Mouse (Mus musculus) CD4-positive helper T cell, adult 2 months (primary cell): Measurements from ENCODE around the gene Slc31a2.

Experiments
- DNase-seq: peaks from one replicate; pipeline ENCODE4 v3.0.0-alpha.2; 2012; ENCODE audit warnings: low read depth, missing footprints, low spot score

Gene Slc31a2

DNA sequence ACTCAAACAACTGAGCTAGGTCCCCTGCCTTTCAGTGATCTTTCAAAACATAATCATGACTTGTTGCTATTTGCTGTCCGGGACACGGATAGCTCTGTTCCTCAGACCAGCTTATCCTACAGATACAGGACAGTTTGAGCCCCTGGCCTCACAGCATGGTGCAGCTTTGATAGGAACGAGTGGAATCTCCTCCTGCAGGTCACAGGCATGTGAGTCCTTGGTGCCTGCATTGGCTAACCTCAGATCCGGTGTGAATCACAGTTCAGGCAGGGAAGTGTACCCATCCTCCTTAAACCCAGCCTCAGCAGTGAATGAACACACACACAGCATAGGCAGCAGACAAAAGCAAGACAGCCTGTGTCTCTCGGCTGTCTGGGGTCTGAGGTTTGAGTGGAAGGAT lies 19.0 kb downstream of the Slc31a2 start:
- DNase-seq: no peak

- DNase-seq: no peak
Measured at GRCm38 (mm10) chr4:62282969-62283368, 20.6 kb downstream of the Slc31a2 start.

- DNase-seq: no peak
Measured at GRCm38 (mm10) chr4:62285576-62285975, 23.2 kb downstream of the Slc31a2 start.

GRCm38 (mm10) chr4:62286257-62286991 lies 24.1 kb downstream of the Slc31a2 start:
- peak; percentile 79 for DNase-seq

GRCm38 (mm10) chr4:62286992-62287900 lies 24.9 kb downstream of the Slc31a2 start:
- DNase-seq: peak; percentile 23

DNA sequence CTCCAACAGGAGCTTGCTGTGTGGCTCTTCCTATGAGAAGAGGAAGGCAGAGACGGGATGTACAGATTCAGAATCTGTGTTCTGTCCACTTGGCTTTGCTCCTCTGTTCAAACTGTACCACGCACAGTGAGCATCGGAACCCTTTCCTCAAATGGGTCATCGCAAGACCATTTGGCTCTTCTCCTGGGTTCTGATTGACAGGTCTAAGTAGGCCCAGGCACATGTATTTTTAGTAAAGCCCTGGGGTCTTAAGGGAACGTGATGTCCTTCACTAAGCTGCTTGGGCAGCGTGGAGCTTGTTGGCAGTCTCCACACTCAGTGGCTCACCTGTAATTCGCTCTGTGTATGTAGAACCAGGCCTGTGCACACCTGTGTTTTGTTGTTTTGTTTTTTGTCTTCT lies 26.9 kb downstream of the Slc31a2 start:
- no peak for DNase-seq

GRCm38 (mm10) chr4:62290816-62291505 lies 28.6 kb downstream of the Slc31a2 start:
- DNase-seq: no peak

DNA sequence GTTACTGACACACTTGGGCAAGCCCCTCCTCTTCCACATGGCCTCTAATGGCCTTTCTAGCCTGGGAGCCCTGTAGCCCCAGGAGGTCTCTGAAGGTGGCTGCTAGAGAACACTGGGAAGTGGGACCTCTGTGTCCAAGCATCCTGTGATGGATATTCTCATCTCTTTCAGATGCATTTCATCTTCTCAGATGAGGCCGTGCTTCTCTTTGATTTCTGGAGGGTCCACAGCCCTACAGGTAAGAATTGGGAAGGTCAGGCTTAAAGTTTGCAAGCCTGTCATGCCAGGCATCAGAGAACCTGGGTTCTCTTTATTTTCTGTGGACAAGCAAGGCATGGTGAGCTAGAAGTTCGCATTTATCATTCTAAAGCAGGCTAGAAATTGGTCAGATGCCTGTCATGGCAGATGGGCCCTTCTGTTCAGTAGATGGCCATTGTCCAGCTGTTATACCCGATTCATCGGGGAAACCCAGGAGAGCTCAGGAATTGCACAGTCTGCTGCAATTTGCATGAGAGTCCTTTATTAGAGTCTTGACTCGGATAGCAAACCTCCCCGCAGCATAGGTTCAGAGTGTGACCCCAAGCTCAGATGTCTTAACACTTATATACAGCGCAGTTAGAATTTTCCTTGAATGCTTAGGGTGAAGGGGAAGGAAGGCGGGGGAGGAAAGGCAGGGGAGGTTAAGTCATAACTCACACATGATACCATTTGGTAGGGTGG lies 30.3 kb downstream of the Slc31a2 start:
- no peak for DNase-seq

DNA sequence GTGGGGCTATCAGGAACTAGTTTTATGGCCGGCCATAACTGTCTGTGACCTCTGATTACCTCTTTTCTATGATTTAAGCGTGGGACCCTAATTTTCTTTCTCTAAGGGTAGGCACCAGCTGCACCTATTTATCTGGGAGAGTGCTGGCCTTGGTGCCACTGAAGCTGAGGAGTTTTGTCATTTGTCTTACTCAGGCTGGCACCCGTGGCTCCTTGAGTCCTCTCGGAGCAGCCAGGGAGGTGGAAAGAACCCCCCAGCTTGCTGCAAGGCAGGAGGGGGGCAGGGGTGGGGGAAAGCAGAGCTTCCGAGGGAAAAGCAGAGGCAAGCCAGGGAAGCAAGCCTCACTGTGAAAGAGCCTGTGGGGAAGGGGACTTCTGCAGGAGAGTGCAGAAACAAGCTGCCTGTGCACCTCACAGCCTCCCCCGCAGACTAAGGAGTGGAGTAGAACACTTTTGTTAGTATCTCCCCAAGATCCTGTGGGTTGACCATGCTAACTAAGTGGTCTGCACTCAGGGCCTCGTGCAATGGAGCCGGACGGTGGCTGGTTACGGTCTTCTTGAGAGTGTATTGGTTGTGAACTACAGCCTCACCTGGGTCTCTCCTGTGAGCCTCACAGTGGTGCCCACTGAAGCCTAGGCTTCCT lies 31.0 kb downstream of the Slc31a2 start:
- DNase-seq: no peak

DNA sequence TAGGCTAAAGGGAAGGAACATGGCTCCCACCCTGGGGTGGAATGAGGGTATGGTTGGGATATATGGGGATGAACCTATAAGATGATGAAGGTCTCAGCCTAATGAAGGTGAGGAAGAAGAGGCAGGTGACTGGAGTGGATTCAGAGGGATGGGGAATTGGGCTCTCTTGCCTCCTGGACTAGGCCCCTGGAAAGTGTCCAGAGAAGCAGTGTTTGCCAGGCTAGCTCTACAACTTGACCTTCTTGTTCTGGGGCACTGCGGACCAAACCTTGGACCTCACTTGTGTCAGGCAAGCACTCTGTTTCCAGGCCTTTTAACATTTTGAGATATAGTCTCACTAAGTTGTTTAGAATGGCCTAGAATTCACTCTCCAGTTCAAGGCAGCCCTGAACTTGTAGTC lies 32.4 kb downstream of the Slc31a2 start:
- DNase-seq: no peak

DNA sequence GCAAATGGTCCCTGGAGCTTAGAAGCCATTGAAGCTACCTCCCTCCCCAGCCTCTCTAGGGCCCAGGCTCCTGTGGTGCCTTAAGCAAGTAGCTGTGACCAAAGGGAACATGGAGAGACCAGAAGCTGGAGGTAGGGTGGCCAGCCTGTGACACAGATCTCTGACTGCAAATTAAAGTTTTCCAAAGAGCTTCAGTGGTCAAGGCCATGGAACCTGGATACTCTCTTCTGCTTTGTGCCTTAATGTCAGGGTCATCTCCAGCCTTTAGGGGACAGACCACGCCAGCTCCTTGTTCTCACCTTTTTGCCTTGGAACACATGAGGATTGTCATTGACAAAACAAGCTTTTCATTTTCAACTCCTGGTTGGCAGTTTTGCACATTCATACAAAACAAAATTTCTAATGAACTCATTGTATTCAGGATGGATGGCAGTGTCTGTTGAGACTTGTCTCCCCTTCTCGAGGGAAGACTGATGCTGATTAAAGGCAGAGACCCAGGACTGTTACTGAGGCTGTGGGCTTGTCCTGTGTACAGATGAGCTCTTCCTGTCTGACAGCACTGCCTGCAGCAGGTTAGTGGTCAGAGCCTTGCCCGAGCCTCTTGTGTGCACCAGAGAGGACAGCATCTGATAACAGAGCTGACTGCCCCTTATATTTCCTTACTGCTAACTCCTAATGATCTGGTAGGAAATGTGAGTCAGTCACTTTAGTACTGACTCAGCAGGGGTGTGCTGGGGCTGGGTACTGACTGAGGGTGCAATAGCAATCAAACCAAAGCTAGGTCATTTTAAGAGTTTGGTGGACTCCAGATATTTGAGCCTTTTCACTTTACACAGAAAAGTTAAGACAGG lies 35.1 kb downstream of the Slc31a2 start:
- no peak for DNase-seq

DNA sequence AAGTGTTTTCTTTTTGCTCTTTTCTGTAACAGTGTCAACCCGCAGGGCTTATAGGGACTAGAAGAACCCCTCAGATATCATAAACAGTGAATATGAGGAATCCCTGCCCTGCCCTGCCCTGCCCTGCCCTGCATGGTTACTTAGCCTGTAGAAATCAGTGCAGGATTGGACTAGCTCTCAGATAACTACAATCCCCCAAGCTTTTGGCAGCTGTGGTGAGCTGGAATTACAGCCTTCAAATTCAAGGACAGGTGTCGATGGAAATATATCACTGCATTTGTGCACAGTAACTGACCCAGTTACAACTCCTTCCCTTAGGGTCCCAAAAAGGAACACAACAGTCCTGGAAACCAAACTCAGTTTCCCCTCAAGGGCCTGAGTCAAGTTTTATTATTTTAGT lies 37.6 kb downstream of the Slc31a2 start:
- no peak for DNase-seq

GRCm38 (mm10) chr4:62302795-62303194 lies 40.4 kb downstream of the Slc31a2 start:
- DNase-seq: no peak

GRCm38 (mm10) chr4:62303288-62303687 lies 40.9 kb downstream of the Slc31a2 start:
- DNase-seq: no peak

DNA sequence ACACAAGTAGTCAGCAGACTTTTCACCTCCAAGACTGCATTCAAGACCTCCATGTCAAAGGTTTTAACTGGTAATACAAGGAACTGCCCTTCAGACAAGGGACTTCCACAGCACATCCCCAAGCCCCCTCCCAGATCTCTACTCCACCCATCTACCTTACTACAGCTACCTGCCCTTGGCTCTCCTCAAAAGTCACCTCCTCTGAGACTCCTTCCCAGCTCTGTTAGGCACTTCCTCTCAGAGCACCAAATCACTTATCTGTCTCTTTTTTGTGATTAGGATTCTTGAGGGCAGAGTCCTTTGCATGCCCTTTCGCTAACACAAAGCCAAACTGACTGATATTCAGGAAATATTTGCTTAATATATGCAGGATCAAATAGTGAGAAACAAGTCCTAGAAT lies 43.9 kb downstream of the Slc31a2 start:
- DNase-seq: no peak

DNA sequence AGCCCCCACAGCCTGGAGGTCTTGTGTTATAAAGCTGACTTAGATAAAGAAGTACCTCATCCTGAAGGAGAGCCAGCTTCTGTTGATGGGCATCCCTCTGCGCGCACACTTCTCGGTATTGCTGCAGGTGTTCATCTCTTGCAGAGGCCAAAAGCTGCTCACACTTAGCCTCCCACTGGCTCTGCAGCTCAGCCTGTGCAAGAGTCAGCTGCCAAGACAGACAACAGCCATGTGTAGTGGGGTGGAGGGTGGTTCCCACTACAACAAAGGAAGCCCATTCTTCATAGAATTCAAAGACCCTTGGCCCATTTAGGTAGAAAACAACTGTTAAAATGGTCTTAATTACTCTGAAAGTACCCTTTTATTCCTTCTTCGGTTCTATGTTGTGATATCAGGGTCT lies 44.5 kb downstream of the Slc31a2 start:
- no peak for DNase-seq

GRCm38 (mm10) chr4:62308406-62308805 lies 46.0 kb downstream of the Slc31a2 start:
- DNase-seq: no peak

GRCm38 (mm10) chr4:62312821-62313220 lies 50.5 kb downstream of the Slc31a2 start:
- DNase-seq: no peak

DNA sequence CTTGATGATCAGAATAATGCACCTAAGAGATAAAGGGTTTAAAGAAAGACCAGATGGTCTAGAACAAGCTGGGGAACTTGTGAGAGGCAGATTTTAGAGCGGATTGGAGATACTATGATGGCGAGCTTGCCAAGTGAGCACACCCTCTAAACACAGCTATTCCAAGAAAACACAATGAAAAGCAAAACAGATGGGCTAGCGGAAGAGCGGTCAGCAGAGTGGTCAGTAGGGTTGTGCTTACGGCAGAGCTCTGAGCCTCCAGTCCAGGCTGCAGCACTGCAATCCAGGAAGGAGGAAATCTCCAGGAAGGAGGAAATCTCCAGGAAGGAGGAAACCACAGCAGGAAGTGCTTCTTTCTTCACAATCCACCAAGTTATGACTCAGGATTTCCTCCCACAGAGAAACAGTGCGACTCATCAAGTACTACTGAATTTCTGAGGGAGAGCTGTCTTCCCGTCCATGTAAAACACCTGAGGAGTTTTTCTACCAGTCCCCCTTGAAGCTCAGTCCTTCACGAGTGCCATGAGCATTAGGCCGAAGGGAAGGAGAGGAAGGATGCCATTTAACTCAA lies 51.4 kb downstream of the Slc31a2 start:
- no peak for DNase-seq

DNA sequence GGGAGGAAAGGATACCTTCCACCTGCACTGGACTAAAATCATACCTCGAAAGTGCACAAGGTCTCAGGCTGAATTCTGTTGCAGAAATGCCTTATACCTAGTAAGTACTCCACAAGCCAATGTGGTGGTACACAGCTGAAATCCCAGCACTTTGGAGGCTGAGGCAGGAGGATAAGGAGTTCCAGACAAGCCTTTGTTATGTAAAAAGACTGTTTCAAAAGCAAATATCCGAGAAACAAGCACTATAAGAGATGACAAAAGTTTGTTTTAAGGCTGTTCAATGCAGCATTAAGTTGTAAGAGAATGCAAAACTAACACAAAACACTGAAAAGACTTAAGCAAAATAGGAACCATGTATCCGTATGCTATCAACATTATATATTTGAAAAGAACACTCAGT lies 52.2 kb downstream of the Slc31a2 start:
- DNase-seq: no peak
